Mouse (Mus musculus): ENCODE data around the gene Aldh1a2. TPM values are rescaled to one million over a fixed set of nuclear protein-coding genes. Genes with fewer than 3 reads are reported as not detected.

Aldh1a2 gene
- not detected for polyA plus RNA-seq (2012; fragmentation: generic; extraction: Trizol)

DNA sequence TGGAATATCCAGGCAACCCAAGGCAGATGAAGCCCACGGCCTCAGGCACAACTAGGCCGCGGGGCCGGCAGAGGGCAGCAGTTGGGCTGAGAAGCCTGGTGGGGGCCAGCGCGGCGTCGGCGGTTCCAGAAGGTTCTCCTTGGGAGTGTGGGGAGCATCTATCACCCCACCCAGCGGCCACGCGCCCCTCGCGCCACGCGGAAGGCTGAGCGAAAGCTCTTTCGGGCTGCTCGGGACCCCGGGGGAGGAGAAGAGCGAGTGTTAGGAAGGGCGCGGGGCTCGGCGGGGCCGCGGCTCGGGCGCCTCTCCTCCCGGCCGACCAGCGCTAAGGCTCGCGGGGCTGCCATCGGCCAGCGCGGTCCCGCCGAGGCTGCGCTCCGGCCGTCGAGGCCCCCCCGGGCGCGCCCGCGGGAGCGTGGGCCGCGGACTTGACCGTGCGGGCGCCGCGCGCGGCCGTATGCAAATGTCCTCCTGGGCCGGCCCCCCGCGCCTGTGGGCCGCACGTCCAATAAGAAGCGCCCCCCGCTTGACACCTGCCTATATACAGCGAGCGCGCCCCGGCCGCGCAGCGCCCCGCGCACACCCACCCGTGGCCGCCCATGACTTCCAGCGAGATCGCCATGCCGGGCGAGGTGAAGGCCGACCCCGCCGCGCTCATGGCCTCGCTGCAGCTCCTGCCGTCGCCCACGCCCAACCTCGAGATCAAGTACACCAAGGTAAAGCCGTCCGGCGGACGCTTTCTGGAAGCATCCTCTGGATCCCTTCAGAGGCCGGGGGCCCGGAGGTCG is at the start of gene Aldh1a2:
Gene Aldh1a2 (plus strand): TSS at position 542 of the 788 bp plus-strand sequence.

DNA sequence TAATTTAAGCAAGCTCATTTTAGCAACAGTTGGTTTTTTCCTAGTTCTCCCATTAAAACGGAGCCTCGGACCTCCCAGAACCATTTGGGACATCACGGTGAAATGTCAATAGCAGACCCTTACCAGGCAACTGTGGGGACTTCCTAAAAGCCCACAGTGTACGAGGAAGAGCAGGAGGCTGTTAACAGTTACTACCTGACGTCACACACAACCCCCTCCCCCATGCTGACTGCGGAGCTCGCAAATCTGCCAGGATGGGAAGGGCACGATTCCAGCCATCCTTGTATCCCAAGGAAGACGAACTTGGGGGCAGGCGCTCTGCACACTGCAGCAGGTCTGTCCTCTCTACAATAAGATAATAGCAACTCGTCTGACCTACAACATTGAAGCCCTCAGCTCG is 47.1 kb upstream of the Aldh1a2 start, which contains the start of gene Aqp9:
Gene Aqp9 (minus strand): TSS at position 172 of the 400 bp plus-strand sequence.

Other genes starting within 250 kb of the Aldh1a2 start
- not detected for gene Aqp9, start 47.1 kb upstream of the Aldh1a2 start, polyA plus RNA-seq (2012; fragmentation: generic; extraction: Trizol)